Mouse (Mus musculus) kidney, postnatal 36 days (tissue): ENCODE results near the gene Ctdsp1.

Experiments used
- DNase-seq, 2 experiments: peaks; one replicate each; pipeline ENCODE4 v3.0.0; 2021 to 2022; ENCODE audit warnings: mixed read lengths in 2 of 2

The Ctdsp1 gene

DNA sequence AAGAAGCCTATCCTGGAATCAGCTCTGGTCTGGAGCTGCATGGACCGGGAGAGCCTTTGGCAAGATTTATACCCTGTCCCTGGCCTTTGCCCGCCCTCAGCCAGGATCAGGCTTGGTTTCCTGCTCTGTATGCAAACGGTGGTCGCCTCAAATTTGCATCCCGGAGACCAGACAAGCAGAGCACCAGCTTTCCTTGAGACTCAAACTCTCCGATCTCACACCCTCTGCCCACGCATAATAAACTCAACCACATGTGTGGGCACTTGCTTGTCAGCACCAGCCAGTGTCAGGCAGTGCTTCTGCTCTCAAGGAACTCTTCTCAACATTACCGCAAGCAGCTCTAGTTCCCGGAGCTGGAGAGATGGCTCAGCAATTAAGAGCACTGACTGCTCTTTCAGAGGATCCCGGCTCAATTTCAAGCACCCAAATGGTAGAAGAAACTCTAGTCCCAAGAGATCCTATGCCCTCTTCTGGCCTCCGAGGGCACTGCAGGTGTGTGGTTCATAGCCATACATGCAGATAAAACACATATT, 6.7 kb downstream of the Ctdsp1 start:
- DNase-seq = peak; percentile 79 to 87

DNA sequence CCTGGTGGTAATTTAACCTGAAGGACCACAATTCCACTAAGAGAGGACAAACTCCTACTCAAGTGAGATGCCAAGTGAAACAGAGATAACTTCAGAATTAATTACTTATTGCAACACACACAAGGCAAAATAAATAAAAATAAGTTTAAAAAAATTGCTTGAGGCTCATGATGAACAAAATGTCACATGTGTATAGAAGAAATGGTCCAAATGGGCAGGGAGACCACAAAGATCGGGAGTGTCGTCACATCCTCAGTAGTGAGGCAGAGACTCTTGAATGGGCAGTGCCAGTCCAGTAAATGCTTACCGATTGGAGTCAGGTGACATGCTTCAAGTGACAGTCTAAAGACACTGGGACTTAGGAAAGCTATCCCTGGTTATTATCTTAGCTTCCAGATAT, 9.2 kb downstream of the Ctdsp1 start:
- DNase-seq = no peak

DNA sequence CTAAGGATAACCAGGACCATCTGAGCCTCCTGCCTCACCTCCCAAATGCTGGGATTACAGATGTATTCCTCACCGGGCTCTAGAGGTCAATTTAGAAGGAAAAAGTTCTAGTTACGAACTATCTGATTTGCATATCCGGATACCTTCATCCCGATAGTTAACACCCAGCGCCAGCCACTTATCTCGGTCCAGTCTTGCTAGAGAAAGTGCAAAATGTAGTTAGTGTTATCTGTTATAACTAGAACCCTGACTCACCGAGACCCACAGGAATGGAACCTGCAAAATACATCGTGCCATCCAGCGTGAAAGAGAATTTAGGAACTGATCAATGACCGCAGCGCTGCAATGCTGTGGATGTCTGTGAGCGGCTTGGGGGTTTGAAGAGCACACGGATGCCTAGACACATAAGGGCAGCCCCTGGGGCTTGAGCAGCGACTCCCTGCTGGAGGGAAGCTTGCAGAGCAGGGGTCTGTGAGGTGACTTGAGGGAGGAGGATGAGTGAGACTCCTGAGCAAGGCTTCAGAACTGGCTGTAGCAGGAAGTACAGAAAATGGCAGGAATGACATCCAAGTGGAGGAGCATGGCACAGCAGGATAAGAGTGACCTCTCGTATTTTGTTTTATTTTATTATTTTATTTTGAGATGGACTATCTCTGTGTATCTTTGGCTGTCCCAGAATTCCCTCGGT, 9.8 kb downstream of the Ctdsp1 start:
- no peak for DNase-seq

DNA sequence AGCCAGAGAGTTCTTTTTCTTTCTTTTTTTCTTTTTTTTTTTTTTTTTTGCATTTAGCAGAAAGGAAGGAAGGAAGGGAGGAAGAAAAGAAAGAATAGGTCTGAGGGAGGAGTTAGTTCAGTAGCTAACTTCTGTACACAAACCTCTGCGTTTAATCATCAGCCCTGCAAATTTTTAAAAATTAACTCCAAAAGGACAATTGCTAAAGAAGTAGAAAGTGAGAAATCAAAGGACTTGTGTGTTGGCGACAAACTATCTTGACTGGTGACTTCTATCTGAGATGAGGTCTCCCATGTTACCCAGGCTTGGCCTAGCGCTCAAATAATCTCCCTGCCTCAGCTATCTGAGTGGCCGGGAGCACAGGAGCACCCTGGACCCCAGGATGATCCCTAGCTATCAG, 12.9 kb downstream of the Ctdsp1 start:
- no peak for DNase-seq

DNA sequence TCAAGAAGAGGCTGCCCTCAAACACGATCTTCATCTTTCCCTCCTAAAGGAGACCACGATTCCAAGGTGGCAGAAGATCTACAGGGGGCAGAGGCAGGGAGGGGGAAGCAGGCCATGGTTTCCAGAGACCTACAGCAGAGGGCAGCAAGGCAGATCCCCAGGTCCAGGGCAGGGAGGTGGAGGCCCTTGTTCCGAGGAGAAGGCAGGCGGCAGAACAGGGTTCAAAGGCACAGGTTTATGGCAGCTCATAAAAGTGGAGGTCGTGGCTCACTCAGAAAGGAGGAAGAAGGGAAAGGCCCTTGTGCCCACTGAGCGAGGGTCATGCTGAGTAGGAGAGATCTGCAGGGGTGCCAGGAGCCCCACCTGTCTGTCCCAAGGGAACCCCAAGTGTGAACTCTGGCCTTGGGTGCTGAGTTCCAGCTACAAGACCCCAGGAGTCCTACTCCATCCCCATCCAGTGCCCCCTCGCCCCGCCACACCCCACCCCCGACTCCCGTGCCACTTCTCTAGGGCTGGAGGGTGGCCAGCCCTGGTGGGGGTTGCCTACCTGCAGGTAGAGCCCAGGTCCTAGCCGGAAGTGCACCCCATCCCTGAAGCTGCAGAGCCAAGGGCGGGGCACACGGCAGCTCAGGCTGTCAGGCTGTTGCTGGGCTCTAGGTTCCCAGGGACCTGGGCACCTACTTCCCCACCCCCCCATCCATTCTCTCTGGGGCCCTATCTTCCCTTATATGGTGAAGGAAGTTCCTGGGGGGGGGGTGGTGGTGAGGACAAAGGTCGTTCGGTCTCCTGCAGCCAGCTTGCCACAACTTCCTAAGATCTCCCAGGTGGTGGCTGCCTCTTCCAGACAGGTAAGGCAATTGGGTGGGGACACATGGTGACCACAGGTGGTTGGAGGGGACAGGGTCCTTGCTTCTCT, 17.5 kb downstream of the Ctdsp1 start, which contains the start of gene Vil1:
Gene Vil1 (plus strand): TSS at position 788 of the 916 bp plus-strand sequence.
- peak; percentile 71 for DNase-seq

- no peak for DNase-seq
Measured at GRCm38 (mm10) chr1:74411753-74412325, 20.5 kb downstream of the Ctdsp1 start.

GRCm38 (mm10) chr1:74412711-74413110, 21.4 kb downstream of the Ctdsp1 start:
- DNase-seq = no peak

DNA sequence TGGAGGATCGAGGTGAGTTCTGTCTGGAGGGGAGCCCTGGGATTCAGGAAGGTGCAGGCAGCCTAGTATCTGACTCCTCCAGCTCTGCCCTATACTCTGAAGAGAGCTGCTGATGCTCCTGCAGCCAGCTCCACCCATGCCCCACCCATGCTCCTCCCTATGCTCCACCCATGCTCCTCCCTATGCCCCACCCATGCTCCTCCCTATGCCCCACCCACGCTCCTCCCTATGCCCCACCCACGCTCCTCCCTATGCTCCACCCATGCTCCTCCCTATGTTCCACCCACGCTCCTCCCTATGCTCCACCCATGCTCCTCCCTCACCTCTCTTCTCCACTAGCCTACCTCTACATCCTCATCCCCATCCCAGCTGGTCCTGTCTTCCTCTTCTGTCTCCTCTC, 23.8 kb downstream of the Ctdsp1 start:
- peak; percentile 66 to 77 for DNase-seq

DNA sequence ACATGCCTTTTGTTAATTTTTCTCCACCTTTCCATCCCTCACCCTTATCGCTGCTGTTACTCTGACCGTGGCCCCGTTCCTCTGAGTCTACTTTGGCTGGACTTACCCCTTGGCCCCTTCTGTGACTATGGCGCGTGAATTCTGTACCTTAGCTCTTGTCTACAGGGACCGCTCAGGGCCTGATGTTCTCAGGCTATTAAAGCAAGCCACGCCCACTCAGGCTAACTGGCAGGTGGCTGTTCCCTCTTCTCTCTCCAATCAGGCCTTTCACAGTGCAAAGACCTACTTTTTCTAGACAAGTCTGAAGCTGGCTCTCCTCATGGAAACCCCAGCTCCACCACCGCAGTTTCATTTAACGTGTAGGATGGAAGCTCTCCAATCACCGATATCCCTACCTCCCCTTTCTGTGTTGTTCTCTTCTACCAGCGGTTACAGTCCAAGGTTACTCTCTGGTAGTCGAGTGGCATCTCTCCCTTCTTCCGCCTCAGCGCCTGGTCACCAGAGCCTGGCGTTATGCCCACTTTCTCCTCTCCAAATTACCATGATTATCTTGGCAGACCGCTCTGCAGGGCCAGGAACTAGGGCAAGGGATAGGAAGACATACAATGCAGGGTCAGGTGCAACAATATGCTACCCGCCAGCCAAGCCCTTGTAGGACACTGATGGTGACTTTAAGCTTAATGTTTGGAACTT, 27.6 kb downstream of the Ctdsp1 start:
- peak; percentile 38 to 53 for DNase-seq

GRCm38 (mm10) chr1:74419440-74419794, 28.1 kb downstream of the Ctdsp1 start:
- no peak for DNase-seq

- DNase-seq = no peak
Measured at GRCm38 (mm10) chr1:74423147-74423546, 31.8 kb downstream of the Ctdsp1 start.

GRCm38 (mm10) chr1:74425845-74426244, 34.5 kb downstream of the Ctdsp1 start:
- DNase-seq = no peak

DNA sequence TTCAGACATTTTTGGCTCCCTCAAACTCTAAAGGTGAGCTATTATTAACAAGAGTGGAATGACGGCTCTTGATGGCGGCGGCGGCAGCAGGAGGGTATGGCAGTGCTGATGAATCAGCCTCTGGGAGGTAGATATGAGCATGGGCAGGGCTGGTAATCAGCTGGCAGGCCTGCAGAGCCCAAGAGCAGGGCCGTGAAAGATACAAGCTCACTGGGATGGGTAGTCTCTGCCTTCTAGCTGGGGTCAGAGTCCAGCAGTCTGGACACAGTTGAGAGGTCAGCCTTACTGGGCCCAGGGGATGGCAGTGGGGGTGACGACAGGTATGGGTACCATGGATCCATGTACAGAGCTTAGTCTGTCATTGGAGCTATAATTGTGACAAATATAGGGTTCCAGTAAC, 41.9 kb downstream of the Ctdsp1 start:
- DNase-seq = peak; percentile 46 to 58

DNA sequence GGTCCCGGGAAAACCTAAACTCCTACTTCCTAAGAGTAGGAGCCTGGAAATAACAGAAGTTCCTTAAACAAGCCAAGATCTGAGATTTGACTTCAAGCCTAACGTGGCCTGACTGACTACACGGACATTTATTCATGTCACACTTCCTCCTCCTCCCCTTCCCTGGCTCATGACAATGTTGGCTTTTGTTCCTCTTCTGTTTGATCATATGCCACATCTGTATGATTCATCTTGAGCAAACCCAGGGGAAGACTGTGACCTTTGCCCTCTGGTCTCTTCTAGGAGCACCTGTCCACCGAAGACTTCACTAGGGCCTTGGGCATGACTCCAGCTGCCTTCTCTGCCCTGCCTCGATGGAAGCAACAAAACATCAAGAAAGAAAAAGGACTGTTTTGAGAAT, 43.3 kb downstream of the Ctdsp1 start:
- peak; percentile 18 to 36 for DNase-seq

GRCm38 (mm10) chr1:74435563-74435962, 44.3 kb downstream of the Ctdsp1 start:
- no peak for DNase-seq

- DNase-seq = peak; percentile 14 to 22
Measured at GRCm38 (mm10) chr1:74437702-74438427, 46.6 kb downstream of the Ctdsp1 start.

DNA sequence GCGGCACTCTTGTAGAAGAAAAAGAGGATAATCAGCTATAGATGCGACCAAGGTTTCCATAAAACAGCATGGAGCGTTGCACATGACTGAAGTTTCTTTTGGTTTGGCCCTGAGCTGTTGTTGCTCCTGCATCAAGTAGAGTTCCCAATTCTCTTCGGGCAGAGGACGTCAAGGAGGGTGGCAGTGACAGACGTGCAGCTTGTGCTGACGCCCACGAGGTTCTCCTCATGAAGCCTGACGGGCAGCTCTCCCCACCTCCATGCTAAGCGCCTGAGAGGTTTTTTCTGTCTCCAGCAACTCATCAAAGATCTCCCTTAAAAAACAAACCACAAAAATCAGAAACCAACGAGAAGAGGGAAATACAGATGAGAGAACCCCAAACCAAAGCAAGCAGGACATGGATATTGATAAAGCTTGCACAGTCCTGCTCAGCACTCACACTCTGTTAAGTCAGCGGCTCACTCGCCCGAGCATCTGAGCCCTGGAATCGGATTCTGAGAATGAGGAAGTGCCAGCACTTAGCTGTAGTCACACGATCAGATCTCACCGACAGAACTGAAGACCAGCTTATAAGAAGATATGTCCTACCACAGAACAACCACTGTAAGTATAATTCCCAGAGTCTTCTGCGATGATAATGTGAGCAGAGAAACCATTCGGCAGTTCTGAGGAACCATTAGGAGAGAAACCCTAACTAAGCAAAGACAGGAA, 48.0 kb downstream of the Ctdsp1 start:
- no peak for DNase-seq

GRCm38 (mm10) chr1:74444538-74444937, 53.2 kb downstream of the Ctdsp1 start:
- no peak for DNase-seq
